Mouse (Mus musculus) intestine, embryonic 15.5 days (tissue): ENCODE results near the gene Tex44. TPM values are rescaled to one million over a fixed set of nuclear protein-coding genes. Genes with fewer than 3 reads are reported as not detected.

Experiments used
- ATAC-seq: fragments of 200-750 bp; cut with Nextera tagmentation; 2 replicates; pipeline ENCODE4 v1.8.0; 2017; ENCODE audit warnings: moderate TSS enrichment, moderate library complexity
- H3K27ac ChIP-seq: fragments of 300-500 bp; sonication (generic); 2 replicates; pipeline ENCODE4 v1.5.1; 2015; ENCODE audit warnings: mild to moderate bottlenecking, inconsistent platforms
- H3K27me3 ChIP-seq: fragments of 300-500 bp; sonication (generic); replicated peaks from 2 replicates; pipeline ENCODE4 v1.6.1; 2015; ENCODE audit warnings: inconsistent platforms
- H3K36me3 ChIP-seq: fragments of 300-500 bp; sonication (generic); 2 replicates; pipeline ENCODE4 v1.6.1; 2015; ENCODE audit warnings: inconsistent platforms
- H3K4me1 ChIP-seq: fragments of 300-500 bp; sonication (generic); replicated peaks from 2 replicates; pipeline ENCODE4 v1.6.1; 2015; ENCODE audit warnings: inconsistent platforms
- H3K4me2 ChIP-seq: fragments of 300-500 bp; sonication (generic); replicated peaks from 2 replicates; pipeline ENCODE4 v1.6.1; 2015; ENCODE audit warnings: mild to moderate bottlenecking, inconsistent platforms
- H3K4me3 ChIP-seq: fragments of 300-500 bp; sonication (generic); replicated peaks from 2 replicates; pipeline ENCODE4 v1.5.1; 2015; ENCODE audit warnings: inconsistent platforms
- H3K9ac ChIP-seq: fragments of 300-500 bp; sonication (generic); 2 replicates; pipeline ENCODE4 v1.6.1; 2015; ENCODE audit warnings: inconsistent platforms
- H3K9me3 ChIP-seq: fragments of 300-500 bp; sonication (generic); 2 replicates; pipeline ENCODE4 v1.6.1; 2016; ENCODE audit warnings: inconsistent platforms
- WGBS: fragments of 180-500 bp; shearing (Covaris S2); methylation state at CpG from one replicate; pipeline ENCODE4 v1.1.7; 2015; 5-methylcytosine and 5-hydroxymethylcytosine counted together
- polyA plus RNA-seq: library from polyadenylated mRNA; unstranded; fragments of >200 nt; fragmentation: Nextera tagmentation; extraction: Ambion mirVana; gene quantifications from 2 replicates; pipeline ENCODE4 v1.2.1, GENCODE M21; 2015

Gene Tex44
- polyA plus RNA-seq, 1 experiment from 2014 or later = not detected

GRCm38 (mm10) chr1:86439487-86440170 lies 13.5 kb downstream of the Tex44 start:
- Histone ChIP-seq H3K4me3 (no peak overlapping the region), H3K4me2 (peak overlapping the region; percentile 92; the same call in 1 of the 2 replicates), H3K27ac (0 out of 2 replicates have a peak overlapping the region, but pooled peaks have one; percentile 99), H3K27me3 (no peaks in the 10 kb centered on the region), H3K4me1 (peaks cover 51% of the 10 kb centered on the region), H3K9me3 (no peaks in the 10 kb centered on the region), H3K36me3 (no peaks in the 10 kb centered on the region), H3K9ac (peak overlapping the region; percentile 38; the same call in 1 of the 2 replicates)
- WGBS = 29% methylated on average over 8 of the region's 8 CpGs
- ATAC-seq = no peak

- H3K4me3 ChIP-seq = peak overlapping the region; percentile 48
- WGBS = 7% methylated on average over 18 of the region's 18 CpGs
- H3K27ac ChIP-seq = peak overlapping the region; percentile 99
- H3K36me3 ChIP-seq = no peaks in the 10 kb centered on the region
- peaks cover 44% of the 10 kb centered on the region for H3K4me1 ChIP-seq
- H3K4me2 ChIP-seq = peak overlapping the region; percentile 92
- no peaks in the 10 kb centered on the region for H3K27me3 ChIP-seq
- ATAC-seq = peak; percentile 75
- H3K9me3 ChIP-seq = no peaks in the 10 kb centered on the region
- H3K9ac ChIP-seq = peak overlapping the region; percentile 38
These were observed 14.2 kb downstream of the Tex44 start for GRCm38 (mm10) chr1:86440171-86440886.

- H3K4me2 ChIP-seq = peak overlapping the region; percentile 92
- no peaks in the 10 kb centered on the region for H3K36me3 ChIP-seq
- H3K27me3 ChIP-seq = no peaks in the 10 kb centered on the region
- H3K9me3 ChIP-seq = no peaks in the 10 kb centered on the region
- H3K4me3 ChIP-seq = peak overlapping the region; percentile 48
- peak; percentile 41 for ATAC-seq
- under 1% methylated on average over 29 of the region's 29 CpGs for WGBS
- peak overlapping the region; percentile 99 for H3K27ac ChIP-seq
- H3K9ac ChIP-seq = peak overlapping the region; percentile 82
- peaks cover 40% of the 10 kb centered on the region for H3K4me1 ChIP-seq
These were observed 15.0 kb downstream of the Tex44 start for GRCm38 (mm10) chr1:86440887-86441723.

- H3K4me2 ChIP-seq = peak overlapping the region; percentile 92
- H3K27ac ChIP-seq = peak overlapping the region; percentile 99
- peaks cover 42% of the 10 kb centered on the region for H3K4me1 ChIP-seq
- H3K9me3 ChIP-seq = no peaks in the 10 kb centered on the region
- no peaks in the 10 kb centered on the region for H3K36me3 ChIP-seq
- H3K4me3 ChIP-seq = peak overlapping the region; percentile 48
- H3K9ac ChIP-seq = peak overlapping the region; percentile 82
- H3K27me3 ChIP-seq = no peaks in the 10 kb centered on the region
- WGBS = 2% methylated on average over 5 of the region's 5 CpGs
- ATAC-seq = no peak
These were observed 15.5 kb downstream of the Tex44 start for GRCm38 (mm10) chr1:86441724-86441979.

- peak; percentile 65 for ATAC-seq
- Histone ChIP-seq H3K27me3 (no peaks in the 10 kb centered on the region), H3K4me2 (peak overlapping the region; percentile 92), H3K27ac (peak overlapping the region; percentile 99), H3K4me3 (peak overlapping the region; percentile 48), H3K36me3 (no peaks in the 10 kb centered on the region), H3K9ac (peak overlapping the region; percentile 82), H3K4me1 (peaks cover 43% of the 10 kb centered on the region), H3K9me3 (no peaks in the 10 kb centered on the region)
- WGBS = under 1% methylated on average over 81 of the region's 81 CpGs
These were observed 16.1 kb downstream of the Tex44 start for GRCm38 (mm10) chr1:86441980-86442831.

GRCm38 (mm10) chr1:86442832-86443231 lies 16.7 kb downstream of the Tex44 start:
- ATAC-seq = peak; percentile 20

GRCm38 (mm10) chr1:86443386-86444172 lies 17.4 kb downstream of the Tex44 start:
- Histone ChIP-seq H3K9me3 (no peaks in the 10 kb centered on the region), H3K9ac (peak overlapping the region; percentile 82), H3K4me3 (no peak overlapping the region), H3K27ac (peak overlapping the region; percentile 99), H3K4me1 (peaks cover 46% of the 10 kb centered on the region), H3K4me2 (peak overlapping the region; percentile 92), H3K36me3 (no peaks in the 10 kb centered on the region), H3K27me3 (no peaks in the 10 kb centered on the region)
- ATAC-seq = no peak
- WGBS = 51% methylated on average over 8 of the region's 8 CpGs

More at GRCm38 (mm10) chr1:86442832-86443231, 16.7 kb downstream of the Tex44 start:
- WGBS = 3% methylated on average over 24 of the region's 24 CpGs
- Histone ChIP-seq H3K9me3 (no peaks in the 10 kb centered on the region), H3K27me3 (no peaks in the 10 kb centered on the region), H3K36me3 (no peaks in the 10 kb centered on the region), H3K27ac (peak overlapping the region; percentile 99), H3K9ac (peak overlapping the region; percentile 82), H3K4me3 (peak overlapping the region; percentile 48), H3K4me1 (peaks cover 43% of the 10 kb centered on the region), H3K4me2 (peak overlapping the region; percentile 92)

- Histone ChIP-seq H3K9me3 (no peaks in the 10 kb centered on the region), H3K27ac (peak overlapping the region; percentile 89), H3K4me2 (peak overlapping the region; percentile 46), H3K27me3 (no peaks in the 10 kb centered on the region), H3K4me3 (no peak overlapping the region), H3K36me3 (no peaks in the 10 kb centered on the region), H3K4me1 (peaks cover 39% of the 10 kb centered on the region), H3K9ac (0 out of 2 replicates have a peak overlapping the region, but pooled peaks have one; percentile 20)
- peak; percentile 80 for ATAC-seq
- WGBS = 26% methylated on average over 13 of the region's 13 CpGs
These were observed 21.6 kb downstream of the Tex44 start for GRCm38 (mm10) chr1:86447596-86448171.

GRCm38 (mm10) chr1:86448272-86448671 lies 22.1 kb downstream of the Tex44 start:
- H3K4me3 ChIP-seq = no peak overlapping the region
- H3K4me2 ChIP-seq = peak overlapping the region; percentile 46
- H3K9ac ChIP-seq = 0 out of 2 replicates have a peak overlapping the region, but pooled peaks have one; percentile 20
- H3K4me1 ChIP-seq = peaks cover 33% of the 10 kb centered on the region
- peak; percentile 34 for ATAC-seq
- H3K9me3 ChIP-seq = no peaks in the 10 kb centered on the region
- WGBS = 17% methylated on average over 4 of the region's 4 CpGs
- H3K27ac ChIP-seq = peak overlapping the region; percentile 89
- H3K36me3 ChIP-seq = no peaks in the 10 kb centered on the region
- no peaks in the 10 kb centered on the region for H3K27me3 ChIP-seq

GRCm38 (mm10) chr1:86449966-86450365 lies 23.8 kb downstream of the Tex44 start:
- ATAC-seq = peak; percentile 46
- H3K4me2 ChIP-seq = no peak overlapping the region
- peaks cover 23% of the 10 kb centered on the region for H3K4me1 ChIP-seq
- H3K36me3 ChIP-seq = no peaks in the 10 kb centered on the region
- H3K9ac ChIP-seq = no peak overlapping the region
- H3K4me3 ChIP-seq = no peak overlapping the region
- 0 out of 2 replicates have a peak overlapping the region, but pooled peaks have one; percentile 13 for H3K27ac ChIP-seq
- H3K9me3 ChIP-seq = no peaks in the 10 kb centered on the region
- no peaks in the 10 kb centered on the region for H3K27me3 ChIP-seq
- whole genome bisulfite sequencing = 36% methylated on average over 6 of the region's 6 CpGs
